Mouse (Mus musculus) kidney, adult 8-10 months (tissue): ENCODE data around the gene Cers6.
A peak's percentile ranks its signal among the peaks of the same experiment; 100 is the strongest.

Experiments
- DNase-seq, 2 experiments: peaks; one replicate each; pipeline ENCODE4 v3.0.0; 2022

Gene Cers6

GRCm38 (mm10) chr2:68925542-68925941 lies 64.3 kb downstream of the Cers6 start:
- no peak for DNase-seq

- DNase-seq: no peak
These were observed 65.9 kb downstream of the Cers6 start for GRCm38 (mm10) chr2:68926913-68927790.

- no peak for DNase-seq
These were observed 71.0 kb downstream of the Cers6 start for GRCm38 (mm10) chr2:68932240-68932639.

GRCm38 (mm10) chr2:68932656-68933055 lies 71.4 kb downstream of the Cers6 start:
- peak; percentile 61 for DNase-seq

GRCm38 (mm10) chr2:68934651-68935050 lies 73.4 kb downstream of the Cers6 start:
- DNase-seq: no peak

- DNase-seq: peak; percentile 37 to 64
These were observed 74.6 kb downstream of the Cers6 start for GRCm38 (mm10) chr2:68935721-68936294.

GRCm38 (mm10) chr2:68936773-68937172 lies 75.5 kb downstream of the Cers6 start:
- no peak for DNase-seq

GRCm38 (mm10) chr2:68937833-68938232 lies 76.6 kb downstream of the Cers6 start:
- no peak for DNase-seq

- peak; percentile 63 to 80 for DNase-seq
These were observed 83.7 kb downstream of the Cers6 start for GRCm38 (mm10) chr2:68944898-68945297.

- no peak for DNase-seq
These were observed 84.7 kb downstream of the Cers6 start for GRCm38 (mm10) chr2:68945976-68946375.

GRCm38 (mm10) chr2:68946819-68947218 lies 85.6 kb downstream of the Cers6 start:
- DNase-seq: no peak

GRCm38 (mm10) chr2:68949137-68949536 lies 87.9 kb downstream of the Cers6 start:
- DNase-seq: no peak

- DNase-seq: no peak
These were observed 88.5 kb downstream of the Cers6 start for GRCm38 (mm10) chr2:68949728-68950127.

GRCm38 (mm10) chr2:68951706-68952105 lies 90.5 kb downstream of the Cers6 start:
- DNase-seq: peak; percentile 68 to 73

GRCm38 (mm10) chr2:68953688-68954087 lies 92.4 kb downstream of the Cers6 start:
- DNase-seq: no peak

GRCm38 (mm10) chr2:68955496-68955895 lies 94.3 kb downstream of the Cers6 start:
- DNase-seq: peak in 1 of 2 experiments; percentile 35

- DNase-seq: peak; percentile 23 to 33
These were observed 94.9 kb downstream of the Cers6 start for GRCm38 (mm10) chr2:68956146-68956545.

- no peak for DNase-seq
These were observed 96.6 kb downstream of the Cers6 start for GRCm38 (mm10) chr2:68957831-68958230.

GRCm38 (mm10) chr2:68959573-68959972 lies 98.3 kb downstream of the Cers6 start:
- no peak for DNase-seq

GRCm38 (mm10) chr2:68960060-68960459 lies 98.8 kb downstream of the Cers6 start:
- no peak for DNase-seq

GRCm38 (mm10) chr2:68960620-68961019 lies 99.4 kb downstream of the Cers6 start:
- no peak for DNase-seq

GRCm38 (mm10) chr2:68966360-68966759 lies 105.1 kb downstream of the Cers6 start:
- no peak for DNase-seq

- DNase-seq: no peak
These were observed 106.8 kb downstream of the Cers6 start for GRCm38 (mm10) chr2:68968028-68968427.

- no peak for DNase-seq
These were observed 110.6 kb downstream of the Cers6 start for GRCm38 (mm10) chr2:68971840-68972239.
